Mouse (Mus musculus): ENCODE data around the gene Tbc1d8. TPM values are rescaled to one million over a fixed set of nuclear protein-coding genes. Genes with fewer than 3 reads are reported as not detected.

The Tbc1d8 gene
- polyA plus RNA-seq, 2 experiments from 2014 or later, result 2.3 to 2.8 TPM

- no peak for ATAC-seq
These were observed 1.5 kb downstream of the Tbc1d8 start for GRCm38 (mm10) chr1:39477064-39477463.

- no peak for ATAC-seq
These were observed 2.2 kb downstream of the Tbc1d8 start for GRCm38 (mm10) chr1:39476341-39476740.

GRCm38 (mm10) chr1:39474516-39474915, 4.0 kb downstream of the Tbc1d8 start:
- ATAC-seq, result no peak

GRCm38 (mm10) chr1:39471298-39471902, 7.2 kb downstream of the Tbc1d8 start:
- no peak for ATAC-seq

- ATAC-seq, result no peak
These were observed 9.6 kb downstream of the Tbc1d8 start for GRCm38 (mm10) chr1:39468982-39469381.

GRCm38 (mm10) chr1:39466526-39466925, 12.0 kb downstream of the Tbc1d8 start:
- no peak for ATAC-seq

- no peak for ATAC-seq
These were observed 13.8 kb downstream of the Tbc1d8 start for GRCm38 (mm10) chr1:39464760-39465159.

- no peak for ATAC-seq
These were observed 15.6 kb downstream of the Tbc1d8 start for GRCm38 (mm10) chr1:39462937-39463444.

- ATAC-seq, result no peak
These were observed 16.5 kb downstream of the Tbc1d8 start for GRCm38 (mm10) chr1:39462036-39462435.

- no peak for ATAC-seq
These were observed 18.1 kb downstream of the Tbc1d8 start for GRCm38 (mm10) chr1:39460495-39460894.

GRCm38 (mm10) chr1:39457887-39458874, 20.4 kb downstream of the Tbc1d8 start:
- no peak for ATAC-seq

GRCm38 (mm10) chr1:39456421-39456853, 22.1 kb downstream of the Tbc1d8 start:
- ATAC-seq, result no peak

GRCm38 (mm10) chr1:39455350-39456023, 23.1 kb downstream of the Tbc1d8 start:
- ATAC-seq, result no peak

GRCm38 (mm10) chr1:39454783-39455175, 23.8 kb downstream of the Tbc1d8 start:
- no peak for ATAC-seq

- no peak for ATAC-seq
These were observed 24.3 kb downstream of the Tbc1d8 start for GRCm38 (mm10) chr1:39454108-39454782.

- ATAC-seq, result no peak
These were observed 26.4 kb downstream of the Tbc1d8 start for GRCm38 (mm10) chr1:39452203-39452602.

- no peak for ATAC-seq
These were observed 28.4 kb downstream of the Tbc1d8 start for GRCm38 (mm10) chr1:39450069-39450728.

- ATAC-seq, result no peak
These were observed 29.2 kb downstream of the Tbc1d8 start for GRCm38 (mm10) chr1:39449251-39449790.

- ATAC-seq, result no peak
These were observed 29.7 kb downstream of the Tbc1d8 start for GRCm38 (mm10) chr1:39448819-39449218.

- no peak for ATAC-seq
These were observed 30.3 kb downstream of the Tbc1d8 start for GRCm38 (mm10) chr1:39448238-39448637.

GRCm38 (mm10) chr1:39446178-39446577, 32.4 kb downstream of the Tbc1d8 start:
- ATAC-seq, result no peak

All from CD4-positive, CD25-positive, alpha-beta regulatory T cell, adult 4 months (primary cell).